Mouse (Mus musculus) MEL (cell line): ENCODE data around the gene Slc39a9.
A peak's percentile ranks its signal among the peaks of the same experiment; 100 is the strongest.

Experiments
- CTCF ChIP-seq, 3 experiments: IDR thresholded peaks in 2 of 3; conservative IDR thresholded peaks in 1 of 3; 2 replicates each; pipeline ENCODE4 v1.5.1; 2011 to 2012; ENCODE audit warnings: low read length in 3 of 3, low read depth in 2 of 3, mild to moderate bottlenecking in 2 of 3, improper control_type of control experiment in 1 of 3, inconsistent platforms in 1 of 3, mixed read lengths in 1 of 3, moderate library complexity in 1 of 3; ENCODE audit not compliant: control insufficient read depth in 1 of 3, insufficient read depth in 1 of 3, poor library complexity in 1 of 3, severe bottlenecking in 1 of 3
- EP300 ChIP-seq, 2 experiments: IDR thresholded peaks; 2 replicates each; pipeline ENCODE4 v1.6.1; 2011; ENCODE audit warnings: improper control_type of control experiment in 2 of 2, low read length in 2 of 2, low read depth in 1 of 2, mild to moderate bottlenecking in 1 of 2
- GABPA ChIP-seq: IDR thresholded peaks from 2 replicates; pipeline ENCODE4 v1.6.1; 2012; ENCODE audit warnings: low read depth, mild to moderate bottlenecking, inconsistent platforms, low read length, improper control_type of control experiment, moderate library complexity
- MAFK ChIP-seq: IDR thresholded peaks from 2 replicates; pipeline ENCODE4 v1.6.1; 2011; ENCODE audit warnings: low read depth, mild to moderate bottlenecking, low read length, improper control_type of control experiment, borderline replicate concordance
- POLR2A ChIP-seq, 2 experiments: IDR thresholded peaks; 2 replicates each; pipeline ENCODE4 v1.6.1; 2011 to 2012; ENCODE audit warnings: low read length in 2 of 2, mild to moderate bottlenecking in 2 of 2, control low read depth in 1 of 2, improper control_type of control experiment in 1 of 2, low read depth in 1 of 2, moderate library complexity in 1 of 2; ENCODE audit not compliant: control insufficient read depth in 1 of 2, insufficient read depth in 1 of 2, poor library complexity in 1 of 2
- POLR2AphosphoS5 ChIP-seq: IDR thresholded peaks from 2 replicates; pipeline ENCODE4 v1.6.1; 2012; ENCODE audit warnings: low read depth, borderline replicate concordance, mild to moderate bottlenecking, inconsistent platforms, low read length, moderate library complexity, mixed read lengths
- USF2 ChIP-seq, 2 experiments: IDR thresholded peaks; 2 replicates each; pipeline ENCODE4 v1.6.1; 2011 to 2012; ENCODE audit warnings: improper control_type of control experiment in 2 of 2, low read length in 2 of 2, borderline replicate concordance in 1 of 2, inconsistent platforms in 1 of 2, low read depth in 1 of 2, mild to moderate bottlenecking in 1 of 2; ENCODE audit not compliant: insufficient read depth in 1 of 2
- ZMIZ1 ChIP-seq: IDR thresholded peaks from 2 replicates; pipeline ENCODE4 v1.6.1; 2012; ENCODE audit warnings: low read depth, mild to moderate bottlenecking, inconsistent platforms, low read length, improper control_type of control experiment, moderate library complexity

DNA sequence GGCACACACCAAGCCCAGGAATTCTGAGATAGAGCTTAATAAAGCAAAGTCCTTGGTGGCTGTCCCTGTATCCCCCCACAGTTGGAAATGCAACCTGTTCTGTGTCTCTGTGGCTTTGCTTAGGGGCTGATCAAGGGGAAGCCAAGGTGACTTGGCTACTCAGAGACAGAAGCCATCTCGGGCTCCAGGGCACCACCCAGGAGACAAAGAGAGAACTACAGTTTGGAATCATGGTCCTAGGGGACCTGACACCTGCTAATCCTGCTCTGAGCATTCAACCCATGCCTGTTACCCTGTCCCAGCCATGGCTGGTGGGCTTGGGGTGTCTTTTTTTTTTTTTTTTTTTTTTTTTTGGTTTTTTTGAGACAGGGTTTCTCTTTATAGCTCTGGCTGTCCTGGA is 84.5 kb downstream of the Slc39a9 start:
- TF ChIP-seq GABPA (no peak), CTCF (IDR thresholded peaks at IDR 0.05 in 2 of 3, conservative IDR thresholded peaks at IDR 0.05 in 1 of 3; ENCODE audit: control insufficient read depth in 1 of 3, insufficient read depth in 1 of 3, low read depth in 2 of 3, low read length in 3 of 3, poor library complexity in 1 of 3, severe bottlenecking in 1 of 3) (peak in 1 of 3 experiments; percentile 34; a peak in 3 of 6 replicates), ZMIZ1 (no peak), POLR2AphosphoS5 (no peak), USF2 (IDR thresholded peaks at IDR 0.05; ENCODE audit: borderline replicate concordance in 1 of 2, insufficient read depth in 1 of 2, low read depth in 1 of 2, low read length in 2 of 2) (no peak), MAFK (no peak), EP300 (IDR thresholded peaks at IDR 0.05; ENCODE audit: low read depth in 1 of 2, low read length in 2 of 2) (no peak), POLR2A (IDR thresholded peaks at IDR 0.05; ENCODE audit: control insufficient read depth in 1 of 2, insufficient read depth in 1 of 2, low read depth in 1 of 2, low read length in 2 of 2, poor library complexity in 1 of 2) (no peak)
